Mouse (Mus musculus) kidney, embryonic 14.5 days (tissue): ENCODE data around the gene Pdzd7. TPM values are rescaled to one million over a fixed set of nuclear protein-coding genes. Genes with fewer than 3 reads are reported as not detected.

Experiments
- ATAC-seq: fragments of 200-750 bp; cut with Nextera tagmentation; 2 replicates; pipeline ENCODE4 v1.8.0; 2017; ENCODE audit warnings: moderate number of reproducible peaks, mild to moderate bottlenecking, moderate TSS enrichment, moderate library complexity; ENCODE audit not compliant: low FRiP score, low TSS enrichment
- H3K27ac ChIP-seq: fragments of 300-500 bp; sonication (generic); 2 replicates; pipeline ENCODE4 v1.5.1; 2014; ENCODE audit warnings: low read depth, mild to moderate bottlenecking, low read length, moderate library complexity, mixed read lengths
- H3K27me3 ChIP-seq: fragments of 300-500 bp; sonication (generic); 2 replicates; pipeline ENCODE4 v1.6.1; 2014; ENCODE audit warnings: mild to moderate bottlenecking, low read length; ENCODE audit not compliant: control insufficient read depth, insufficient read depth
- H3K36me3 ChIP-seq: fragments of 300-500 bp; sonication (generic); 2 replicates; pipeline ENCODE4 v1.6.1; 2014; ENCODE audit warnings: low read length, mixed read lengths; ENCODE audit not compliant: control insufficient read depth, insufficient read depth
- H3K4me1 ChIP-seq: fragments of 300-500 bp; sonication (generic); 2 replicates; pipeline ENCODE4 v1.6.1; 2014; ENCODE audit warnings: low read length, mixed read lengths; ENCODE audit not compliant: control insufficient read depth, insufficient read depth
- H3K4me2 ChIP-seq: fragments of 300-500 bp; sonication (generic); replicated peaks from 2 replicates; pipeline ENCODE4 v1.6.1; 2014; ENCODE audit warnings: low read depth, mild to moderate bottlenecking, low read length
- H3K4me3 ChIP-seq: fragments of 300-500 bp; sonication (generic); 2 replicates; pipeline ENCODE4 v1.5.1; 2014; ENCODE audit warnings: mild to moderate bottlenecking, low read length
- H3K9ac ChIP-seq: fragments of 300-500 bp; sonication (generic); 2 replicates; pipeline ENCODE4 v1.6.1; 2014; ENCODE audit warnings: low read depth, mild to moderate bottlenecking, low read length, moderate library complexity
- H3K9me3 ChIP-seq: fragments of 300-500 bp; sonication (generic); 2 replicates; pipeline ENCODE4 v1.6.1; 2016; ENCODE audit warnings: low read length; ENCODE audit not compliant: control insufficient read depth
- WGBS: fragments of 180-500 bp; shearing (Covaris S2); extraction: QIAGEN DNeasy Blood & Tissue Kit; methylation state at CpG from one replicate; pipeline ENCODE4 v1.1.7; 2014; 5-methylcytosine and 5-hydroxymethylcytosine counted together
- polyA plus RNA-seq: library from polyadenylated mRNA; unstranded; fragments of >200 nt; fragmentation: Nextera tagmentation; extraction: Ambion mirVana; gene quantifications from 2 replicates; pipeline ENCODE4 v1.2.1, GENCODE M21; 2014

The Pdzd7 gene
- polyA plus RNA-seq, 1 experiment from 2014 or later = 1.4 TPM

- H3K9ac ChIP-seq = 0 out of 2 replicates have a peak overlapping the region, but pooled peaks have one; percentile 12
- H3K27ac ChIP-seq = peak overlapping the region; percentile 11; the same call in 1 of the 2 replicates
- no peak overlapping the region for H3K4me3 ChIP-seq
- no peaks in the 10 kb centered on the region for H3K9me3 ChIP-seq
- no peak for ATAC-seq
- H3K27me3 ChIP-seq = no peaks in the 10 kb centered on the region
- H3K4me1 ChIP-seq = peaks cover 34% of the 10 kb centered on the region
- no peak overlapping the region for H3K4me2 ChIP-seq
- H3K36me3 ChIP-seq = peaks cover 48% of the 10 kb centered on the region
- 85% methylated on average over 8 of the region's 8 CpGs for WGBS
Observed at GRCm38 (mm10) chr19:45012219-45012618, 33.3 kb downstream of the Pdzd7 start.

- ATAC-seq = no peak
- Histone ChIP-seq H3K27me3 (no peaks in the 10 kb centered on the region), H3K36me3 (peaks cover 48% of the 10 kb centered on the region), H3K4me1 (peaks cover 31% of the 10 kb centered on the region), H3K9me3 (no peaks in the 10 kb centered on the region), H3K27ac (no peak overlapping the region), H3K4me2 (no peak overlapping the region), H3K4me3 (no peak overlapping the region), H3K9ac (no peak overlapping the region)
- 89% methylated on average over 4 of the region's 4 CpGs for WGBS
Observed at GRCm38 (mm10) chr19:45010646-45011045, 34.9 kb downstream of the Pdzd7 start.

GRCm38 (mm10) chr19:45007425-45008191 is 37.9 kb downstream of the Pdzd7 start:
- peak overlapping the region; percentile 91 for H3K4me2 ChIP-seq
- ATAC-seq = no peak
- peak overlapping the region; percentile 97 for H3K4me3 ChIP-seq
- H3K9ac ChIP-seq = peak overlapping the region; percentile 80; the same call in 1 of the 2 replicates
- 88% methylated on average over 20 of the region's 20 CpGs for WGBS
- no peak overlapping the region for H3K27ac ChIP-seq
- no peaks in the 10 kb centered on the region for H3K9me3 ChIP-seq
- H3K4me1 ChIP-seq = peaks cover 18% of the 10 kb centered on the region
- H3K36me3 ChIP-seq = peaks cover 68% of the 10 kb centered on the region
- no peaks in the 10 kb centered on the region for H3K27me3 ChIP-seq

GRCm38 (mm10) chr19:45007021-45007420 is 38.5 kb downstream of the Pdzd7 start:
- Histone ChIP-seq H3K4me2 (peak overlapping the region; percentile 91), H3K27ac (peak overlapping the region; percentile 83), H3K27me3 (no peaks in the 10 kb centered on the region), H3K9me3 (no peaks in the 10 kb centered on the region), H3K9ac (peak overlapping the region; percentile 80; the same call in 1 of the 2 replicates), H3K4me1 (peaks cover 18% of the 10 kb centered on the region), H3K4me3 (peak overlapping the region; percentile 97), H3K36me3 (peaks cover 66% of the 10 kb centered on the region)
- 42% methylated on average over 17 of the region's 17 CpGs for WGBS
- no peak for ATAC-seq

GRCm38 (mm10) chr19:45005957-45006712 is 39.4 kb downstream of the Pdzd7 start, which contains the start of gene Mrpl43:
TSS of gene Mrpl43 (minus strand) at chr19:45006442.
- peak within 1 kb of the TSS; percentile 91 for H3K4me2 ChIP-seq
- H3K36me3 ChIP-seq = peaks cover 62% of the 10 kb centered on the region
- no peaks in the 10 kb centered on the region for H3K27me3 ChIP-seq
- H3K4me1 ChIP-seq = peaks cover 18% of the 10 kb centered on the region
- ATAC-seq = peak; percentile 88
- peak within 1 kb of the TSS; percentile 83 for H3K27ac ChIP-seq
- 0% methylated on average over 81 of the region's 82 CpGs for WGBS
- no peaks in the 10 kb centered on the region for H3K9me3 ChIP-seq
- peak within 1 kb of the TSS; percentile 97 for H3K4me3 ChIP-seq
- peak within 1 kb of the TSS; percentile 80 for H3K9ac ChIP-seq

GRCm38 (mm10) chr19:45005444-45005843 is 40.1 kb downstream of the Pdzd7 start, which contains the start of gene Twnk:
TSS of gene Twnk (plus strand) at chr19:45005663.
- Histone ChIP-seq H3K4me1 (peaks cover 18% of the 10 kb centered on the region), H3K4me2 (peak within 1 kb of the TSS; percentile 91), H3K4me3 (peak within 1 kb of the TSS; percentile 97), H3K27ac (peak within 1 kb of the TSS; percentile 83), H3K36me3 (peaks cover 59% of the 10 kb centered on the region), H3K27me3 (no peaks in the 10 kb centered on the region), H3K9me3 (no peaks in the 10 kb centered on the region), H3K9ac (peak within 1 kb of the TSS; percentile 80)
- ATAC-seq = peak; percentile 17; the same call in 1 of the 2 replicates
- WGBS = 11% methylated on average over 16 of the region's 16 CpGs

GRCm38 (mm10) chr19:45003740-45004516 is 41.6 kb downstream of the Pdzd7 start:
- Histone ChIP-seq H3K36me3 (peaks cover 49% of the 10 kb centered on the region), H3K9me3 (no peaks in the 10 kb centered on the region), H3K27ac (no peak overlapping the region), H3K9ac (no peak overlapping the region), H3K4me3 (no peak overlapping the region), H3K27me3 (no peaks in the 10 kb centered on the region), H3K4me2 (no peak overlapping the region), H3K4me1 (peaks cover 18% of the 10 kb centered on the region)
- WGBS = 87% methylated on average over 7 of the region's 7 CpGs
- no peak for ATAC-seq

GRCm38 (mm10) chr19:45002301-45002700 is 43.2 kb downstream of the Pdzd7 start:
- no peak overlapping the region for H3K27ac ChIP-seq
- peaks cover 52% of the 10 kb centered on the region for H3K36me3 ChIP-seq
- peaks cover 14% of the 10 kb centered on the region for H3K4me1 ChIP-seq
- H3K9ac ChIP-seq = no peak overlapping the region
- no peak for ATAC-seq
- H3K9me3 ChIP-seq = no peaks in the 10 kb centered on the region
- H3K27me3 ChIP-seq = no peaks in the 10 kb centered on the region
- no peak overlapping the region for H3K4me2 ChIP-seq
- 71% methylated on average over 3 of the region's 3 CpGs for WGBS
- H3K4me3 ChIP-seq = no peak overlapping the region
